Mouse (Mus musculus) G1E (cell line): ENCODE data around the gene Shd. TPM values are rescaled to one million over a fixed set of nuclear protein-coding genes. Genes with fewer than 3 reads are reported as not detected.

ENCODE experiments used
- ATAC-seq: 2 replicates; pipeline ENCODE4 v1.8.0; 2016; ENCODE audit warnings: mild to moderate bottlenecking; ENCODE audit not compliant: insufficient number of reproducible peaks, poor library complexity, low FRiP score, severe bottlenecking; ENCODE audit errors: extremely low read depth
- DNase-seq: peaks from one replicate; pipeline ENCODE4 v3.0.0; 2012; ENCODE audit warnings: low spot score
- H3K27me3 ChIP-seq: 2 replicates; pipeline ENCODE4 v1.6.1; 2012; ENCODE audit warnings: mild to moderate bottlenecking, low read length, inconsistent platforms; ENCODE audit not compliant: insufficient read depth
- H3K36me3 ChIP-seq: replicated peaks from 2 replicates; pipeline ENCODE3; 2012; ENCODE audit warnings: mild to moderate bottlenecking, inconsistent platforms
- H3K4me1 ChIP-seq: 2 replicates; pipeline ENCODE4 v1.6.1; 2012; ENCODE audit warnings: low read depth, low read length, inconsistent platforms, mixed read lengths; ENCODE audit not compliant: insufficient read depth
- H3K4me3 ChIP-seq: 2 replicates; pipeline ENCODE4 v1.5.1; 2012; ENCODE audit warnings: low read depth, mild to moderate bottlenecking, inconsistent platforms, low read length, moderate library complexity, mixed read lengths
- H3K9me3 ChIP-seq: replicated peaks from 2 replicates; pipeline ENCODE4 v1.6.1; 2012; ENCODE audit warnings: inconsistent platforms
- CTCF ChIP-seq: IDR thresholded peaks from 2 replicates; pipeline ENCODE4 v1.5.1; 2012; ENCODE audit warnings: low read depth, low read length, inconsistent platforms, mixed read lengths
- GATA1 ChIP-seq: IDR thresholded peaks from 2 replicates; pipeline ENCODE4 v1.6.1; 2012; ENCODE audit warnings: borderline replicate concordance, low read length, inconsistent platforms, mixed read lengths
- GATA2 ChIP-seq: IDR thresholded peaks from 2 replicates; pipeline ENCODE4 v1.6.1; 2012; ENCODE audit warnings: low read depth, low read length, inconsistent platforms, borderline replicate concordance
- POLR2AphosphoS5 ChIP-seq: IDR thresholded peaks from 2 replicates; pipeline ENCODE4 v1.6.1; 2012; ENCODE audit warnings: low read depth, low read length, inconsistent platforms; ENCODE audit not compliant: insufficient replicate concordance
- TAL1 ChIP-seq: conservative IDR thresholded peaks from 2 replicates; pipeline ENCODE4 v1.6.1; 2012; ENCODE audit warnings: low read depth, low read length, inconsistent platforms, mixed read lengths
- polyA plus RNA-seq: library from polyadenylated mRNA; stranded (reverse); fragments of >175 nt; gene quantifications from 2 replicates; pipeline ENCODE4 v1.2.3, GENCODE M21; 2012
- total RNA-seq, 2 experiments: library from RNA; stranded (forward) in 1 of 2; stranded (reverse) in 1 of 2; fragments of 200-1000 nt in 1 of 2; fragments of >200 nt in 1 of 2; fragmentation: Nextera tagmentation in 1 of 2; gene quantifications; 2 replicates each; pipeline ENCODE4 v1.2.3; 2014 to 2017

Gene Shd
- total and polyA plus RNA-seq, 3 experiments, result 0.33 TPM; not detected in 2

- TF ChIP-seq CTCF (no peak), TAL1 (no peak), POLR2AphosphoS5 (no peak), GATA2 (no peak), GATA1 (no peak)
- Histone ChIP-seq H3K4me3 (no peak overlapping the region), H3K4me1 (peaks cover 27% of the 10 kb centered on the region), H3K36me3 (peaks cover 90% of the 10 kb centered on the region), H3K9me3 (no peaks in the 10 kb centered on the region), H3K27me3 (peaks cover under 1% of the 10 kb centered on the region; the same call in 1 of the 2 replicates)
- ATAC-seq (no peak), DNase-seq (no peak)
Observed at GRCm38 (mm10) chr17:55964996-55965395, 5.3 kb upstream of the Shd start.

GRCm38 (mm10) chr17:55967186-55967585 lies 3.1 kb upstream of the Shd start:
- H3K36me3 ChIP-seq, result peaks cover 69% of the 10 kb centered on the region

GRCm38 (mm10) chr17:55968210-55968609 lies 2.1 kb upstream of the Shd start:
- Histone ChIP-seq H3K36me3 (peaks cover 59% of the 10 kb centered on the region), H3K27me3 (peaks cover 22% of the 10 kb centered on the region; the same call in 1 of the 2 replicates), H3K4me1 (peaks cover 5% of the 10 kb centered on the region; the same call in 1 of the 2 replicates), H3K4me3 (no peak overlapping the region), H3K9me3 (no peaks in the 10 kb centered on the region)
- TF ChIP-seq POLR2AphosphoS5 (no peak), CTCF (no peak), TAL1 (no peak), GATA2 (no peak), GATA1 (no peak)
- ATAC-seq (no peak), DNase-seq (no peak)

More at GRCm38 (mm10) chr17:55967186-55967585, 3.1 kb upstream of the Shd start:
- TF ChIP-seq CTCF (no peak), TAL1 (no peak), GATA1 (no peak), GATA2 (no peak)
- no peak for ATAC-seq
- DNase-seq, result no peak
- Histone ChIP-seq H3K27me3 (peaks cover 15% of the 10 kb centered on the region; the same call in 1 of the 2 replicates), H3K4me1 (peaks cover 9% of the 10 kb centered on the region), H3K9me3 (no peaks in the 10 kb centered on the region), H3K4me3 (no peak overlapping the region)

DNA sequence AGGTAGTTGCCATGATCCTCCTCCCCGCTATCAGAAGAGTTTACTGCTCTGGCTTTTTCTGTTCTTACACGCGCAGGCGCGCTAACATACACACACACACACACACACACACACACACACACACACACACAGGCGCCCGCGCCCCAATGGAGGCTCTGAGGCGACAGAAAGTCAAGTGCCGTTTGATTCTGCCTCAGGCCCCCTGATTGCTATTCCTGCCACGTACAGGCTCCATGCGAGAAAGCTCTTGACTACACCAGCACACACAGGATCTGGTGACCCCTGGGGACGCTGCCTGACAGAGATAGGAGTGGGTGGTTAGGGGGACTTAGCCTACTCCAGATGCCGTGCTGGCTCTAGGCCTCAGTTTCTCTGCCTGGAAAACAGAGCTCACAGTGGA lies 707 bp upstream of the Shd start:
- no peak for TF ChIP-seq GATA1
- no peak for TF ChIP-seq TAL1
- no peak for TF ChIP-seq POLR2AphosphoS5
- TF ChIP-seq CTCF, result no peak
- TF ChIP-seq GATA2, result no peak
- ATAC-seq (no peak), DNase-seq (no peak)
- peaks cover 5% of the 10 kb centered on the region; the same call in 1 of the 2 replicates for H3K4me1 ChIP-seq
- no peak overlapping the region for H3K4me3 ChIP-seq
- peaks cover 46% of the 10 kb centered on the region for H3K36me3 ChIP-seq
- H3K9me3 ChIP-seq, result no peaks in the 10 kb centered on the region
- peaks cover 29% of the 10 kb centered on the region for H3K27me3 ChIP-seq

DNA sequence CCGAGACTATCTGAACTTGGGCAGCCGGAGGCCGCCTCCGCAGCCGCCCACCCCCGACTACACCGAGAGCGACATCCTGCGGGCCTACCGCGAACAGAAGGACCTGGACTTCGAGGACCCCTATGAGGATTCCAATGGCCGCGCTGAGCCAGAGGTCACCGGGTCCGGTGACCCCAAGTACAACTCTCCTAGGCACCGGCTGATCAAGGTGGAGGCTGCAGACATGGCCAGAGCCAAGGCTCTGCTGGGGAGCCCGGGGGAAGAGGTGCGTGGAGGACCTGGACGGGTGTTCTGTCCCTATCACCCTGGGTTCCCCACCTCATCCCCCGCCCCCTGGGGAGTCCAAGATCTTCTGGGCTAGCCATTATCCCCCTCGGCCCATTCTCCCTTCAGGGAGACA lies 1.2 kb downstream of the Shd start:
- TF ChIP-seq GATA2 (no peak), GATA1 (no peak), CTCF (no peak), POLR2AphosphoS5 (no peak), TAL1 (no peak)
- H3K27me3 ChIP-seq, result peaks cover 37% of the 10 kb centered on the region
- DNase-seq (no peak), ATAC-seq (no peak)
- H3K36me3 ChIP-seq, result peaks cover 27% of the 10 kb centered on the region
- H3K4me1 ChIP-seq, result peaks cover 9% of the 10 kb centered on the region
- no peak overlapping the region for H3K4me3 ChIP-seq
- no peaks in the 10 kb centered on the region for H3K9me3 ChIP-seq

GRCm38 (mm10) chr17:55976255-55976862 lies 6.1 kb downstream of the Shd start:
- Histone ChIP-seq H3K36me3 (no peaks in the 10 kb centered on the region), H3K27me3 (peaks cover 43% of the 10 kb centered on the region), H3K4me1 (peaks cover 8% of the 10 kb centered on the region), H3K4me3 (no peak overlapping the region), H3K9me3 (no peaks in the 10 kb centered on the region)
- ATAC-seq (peak; percentile 61; the same call in 1 of the 2 replicates), DNase-seq (peak; percentile 53)
- TF ChIP-seq CTCF (peak; percentile 44; the same call in 1 of the 2 replicates), POLR2AphosphoS5 (no peak)

DNA sequence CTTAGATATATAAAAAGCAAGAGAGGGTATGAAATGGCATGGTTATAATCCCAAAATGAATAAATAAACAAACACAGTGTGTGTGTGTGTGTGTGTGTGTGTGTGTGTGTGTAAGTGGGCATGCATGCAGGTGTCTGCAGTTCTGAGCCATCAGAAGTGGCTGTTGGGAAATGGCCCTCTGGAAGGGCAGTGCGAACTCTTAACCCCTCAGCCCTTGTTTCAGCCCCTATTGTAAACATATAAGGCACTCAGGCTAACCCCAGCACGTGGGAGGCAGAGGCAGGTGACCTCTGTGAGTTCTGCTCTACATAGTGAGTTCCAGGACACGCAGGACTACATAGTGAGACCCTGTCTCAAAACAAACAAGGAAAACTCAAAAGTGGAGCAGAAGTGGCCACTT lies 7.0 kb downstream of the Shd start:
- no peak for ATAC-seq
- no peaks in the 10 kb centered on the region for H3K36me3 ChIP-seq
- peaks cover 8% of the 10 kb centered on the region for H3K4me1 ChIP-seq
- no peak for DNase-seq
- no peaks in the 10 kb centered on the region for H3K9me3 ChIP-seq
- H3K4me3 ChIP-seq, result no peak overlapping the region
- TF ChIP-seq POLR2AphosphoS5 (no peak), GATA2 (no peak)
- peaks cover 40% of the 10 kb centered on the region for H3K27me3 ChIP-seq
